Mouse (Mus musculus) neural tube, embryonic 13.5 days (tissue): ENCODE measurements around the gene Cyb561d2. TPM values are rescaled to one million over a fixed set of nuclear protein-coding genes. Genes with fewer than 3 reads are reported as not detected.

Experiments used
- ATAC-seq: fragments of 200-750 bp; cut with Nextera tagmentation; 2 replicates; pipeline ENCODE4 v1.8.0; 2017; ENCODE audit warnings: low read depth, mild to moderate bottlenecking, moderate TSS enrichment, moderate library complexity
- H3K27ac ChIP-seq: fragments of 300-500 bp; sonication (generic); replicated peaks from 2 replicates; pipeline ENCODE4 v1.5.1; 2015; ENCODE audit warnings: moderate library complexity, mild to moderate bottlenecking, inconsistent platforms
- H3K27me3 ChIP-seq: fragments of 300-500 bp; sonication (generic); 2 replicates; pipeline ENCODE4 v1.6.1; 2015; ENCODE audit warnings: mild to moderate bottlenecking, inconsistent platforms
- H3K36me3 ChIP-seq: fragments of 300-500 bp; sonication (generic); 2 replicates; pipeline ENCODE4 v1.6.1; 2015; ENCODE audit warnings: mild to moderate bottlenecking, inconsistent platforms
- H3K4me1 ChIP-seq: fragments of 300-500 bp; sonication (generic); replicated peaks from 2 replicates; pipeline ENCODE4 v1.6.1; 2015; ENCODE audit warnings: inconsistent platforms
- H3K4me2 ChIP-seq: fragments of 300-500 bp; sonication (generic); 2 replicates; pipeline ENCODE4 v1.6.1; 2015; ENCODE audit warnings: inconsistent platforms, mild to moderate bottlenecking, moderate library complexity
- H3K4me3 ChIP-seq: fragments of 300-500 bp; sonication (generic); 2 replicates; pipeline ENCODE4 v1.5.1; 2015; ENCODE audit warnings: mild to moderate bottlenecking, inconsistent platforms
- H3K9ac ChIP-seq: fragments of 300-500 bp; sonication (generic); 2 replicates; pipeline ENCODE4 v1.6.1; 2015; ENCODE audit warnings: moderate library complexity, mild to moderate bottlenecking, inconsistent platforms
- H3K9me3 ChIP-seq: fragments of 300-500 bp; sonication (generic); 2 replicates; pipeline ENCODE4 v1.6.1; 2016; ENCODE audit warnings: inconsistent platforms
- WGBS: fragments of 180-500 bp; shearing (Covaris S2); methylation state at CpG from one replicate; pipeline ENCODE4 v1.1.7; 2015; 5-methylcytosine and 5-hydroxymethylcytosine counted together
- polyA plus RNA-seq: library from polyadenylated mRNA; unstranded; fragments of >200 nt; fragmentation: Nextera tagmentation; extraction: Ambion mirVana; gene quantifications from 2 replicates; pipeline ENCODE4 v1.2.1, GENCODE M21; 2015

The Cyb561d2 gene
- polyA plus RNA-seq, 1 experiment from 2014 or later, result 40.1 TPM

- no peaks in the 10 kb centered on the region for H3K9me3 ChIP-seq
- peaks cover 21% of the 10 kb centered on the region for H3K36me3 ChIP-seq
- H3K4me2 ChIP-seq, result no peak overlapping the region
- H3K4me3 ChIP-seq, result no peak overlapping the region
- 90% methylated on average over 10 of the region's 10 CpGs for WGBS
- no peak for ATAC-seq
- H3K9ac ChIP-seq, result no peak overlapping the region
- peaks cover 26% of the 10 kb centered on the region for H3K27me3 ChIP-seq
- H3K27ac ChIP-seq, result no peak overlapping the region
- H3K4me1 ChIP-seq, result peaks cover 55% of the 10 kb centered on the region
Observed at GRCm38 (mm10) chr9:107545199-107545598, 3.2 kb upstream of the Cyb561d2 start.

GRCm38 (mm10) chr9:107544729-107545128 is 2.7 kb upstream of the Cyb561d2 start:
- 91% methylated on average over 12 of the region's 12 CpGs for WGBS
- Histone ChIP-seq H3K4me3 (no peak overlapping the region), H3K4me1 (peaks cover 57% of the 10 kb centered on the region), H3K27me3 (peaks cover 22% of the 10 kb centered on the region), H3K36me3 (peaks cover 26% of the 10 kb centered on the region), H3K9me3 (no peaks in the 10 kb centered on the region), H3K4me2 (no peak overlapping the region), H3K9ac (no peak overlapping the region), H3K27ac (no peak overlapping the region)
- no peak for ATAC-seq

- Histone ChIP-seq H3K9ac (no peak overlapping the region), H3K36me3 (peaks cover 31% of the 10 kb centered on the region), H3K9me3 (no peaks in the 10 kb centered on the region), H3K4me1 (peaks cover 57% of the 10 kb centered on the region), H3K27me3 (peaks cover 17% of the 10 kb centered on the region), H3K4me3 (no peak overlapping the region), H3K4me2 (no peak overlapping the region), H3K27ac (no peak overlapping the region)
- 95% methylated on average over 17 of the region's 17 CpGs for WGBS
- ATAC-seq, result no peak
Observed at GRCm38 (mm10) chr9:107544196-107544700, 2.3 kb upstream of the Cyb561d2 start.

GRCm38 (mm10) chr9:107543299-107543698 is 1.3 kb upstream of the Cyb561d2 start:
- no peak for ATAC-seq
- 90% methylated on average over 11 of the region's 11 CpGs for WGBS
- H3K4me1 ChIP-seq, result peaks cover 57% of the 10 kb centered on the region
- peak overlapping the region; percentile 91; the same call in 1 of the 2 replicates for H3K4me2 ChIP-seq
- H3K9me3 ChIP-seq, result no peaks in the 10 kb centered on the region
- H3K36me3 ChIP-seq, result peaks cover 40% of the 10 kb centered on the region
- no peak overlapping the region for H3K4me3 ChIP-seq
- no peak overlapping the region for H3K27ac ChIP-seq
- H3K27me3 ChIP-seq, result peaks cover 7% of the 10 kb centered on the region; the same call in 1 of the 2 replicates
- H3K9ac ChIP-seq, result no peak overlapping the region

GRCm38 (mm10) chr9:107542721-107543120 is 728 bp upstream of the Cyb561d2 start:
- Histone ChIP-seq H3K4me3 (peak overlapping the region; percentile 65), H3K27me3 (0 out of 2 replicates have a peak, but pooled peaks cover 1% of the 10 kb centered on the region), H3K4me2 (peak overlapping the region; percentile 91), H3K27ac (no peak overlapping the region), H3K36me3 (peaks cover 46% of the 10 kb centered on the region), H3K9me3 (no peaks in the 10 kb centered on the region), H3K4me1 (peaks cover 59% of the 10 kb centered on the region), H3K9ac (peak overlapping the region; percentile 82)
- 52% methylated on average over 8 of the region's 8 CpGs for WGBS
- ATAC-seq, result no peak

GRCm38 (mm10) chr9:107542352-107542686 is 326 bp upstream of the Cyb561d2 start:
- Histone ChIP-seq H3K9me3 (no peaks in the 10 kb centered on the region), H3K4me3 (peak overlapping the region; percentile 65), H3K4me1 (peaks cover 59% of the 10 kb centered on the region), H3K27me3 (no peaks in the 10 kb centered on the region), H3K9ac (peak overlapping the region; percentile 82), H3K4me2 (peak overlapping the region; percentile 91), H3K36me3 (peaks cover 50% of the 10 kb centered on the region), H3K27ac (peak overlapping the region; percentile 61; the same call in 1 of the 2 replicates)
- 2% methylated on average over 11 of the region's 11 CpGs for WGBS
- peak; percentile 16 for ATAC-seq

- 0 out of 2 replicates have a peak, but pooled peaks have one; percentile 1 for ATAC-seq
- Histone ChIP-seq H3K9ac (peak overlapping the region; percentile 82), H3K4me2 (peak overlapping the region; percentile 91), H3K4me1 (peaks cover 59% of the 10 kb centered on the region), H3K27ac (no peak overlapping the region), H3K27me3 (no peaks in the 10 kb centered on the region), H3K4me3 (peak overlapping the region; percentile 65), H3K36me3 (peaks cover 56% of the 10 kb centered on the region), H3K9me3 (no peaks in the 10 kb centered on the region)
- 33% methylated on average over 10 of the region's 10 CpGs for whole genome bisulfite sequencing
Observed at GRCm38 (mm10) chr9:107541005-107541404, 988 bp downstream of the Cyb561d2 start.

- peak overlapping the region; percentile 91 for H3K4me2 ChIP-seq
- no peak overlapping the region for H3K27ac ChIP-seq
- H3K9me3 ChIP-seq, result no peaks in the 10 kb centered on the region
- no peaks in the 10 kb centered on the region for H3K27me3 ChIP-seq
- H3K4me1 ChIP-seq, result peaks cover 60% of the 10 kb centered on the region
- 0 out of 2 replicates have a peak overlapping the region, but pooled peaks have one; percentile 65 for H3K4me3 ChIP-seq
- WGBS, result 74% methylated on average over 4 of the region's 4 CpGs
- H3K9ac ChIP-seq, result no peak overlapping the region
- ATAC-seq, result no peak
- H3K36me3 ChIP-seq, result peaks cover 56% of the 10 kb centered on the region
Observed at GRCm38 (mm10) chr9:107540420-107540819, 1.6 kb downstream of the Cyb561d2 start.

- Histone ChIP-seq H3K4me3 (no peak overlapping the region), H3K9me3 (no peaks in the 10 kb centered on the region), H3K36me3 (peaks cover 52% of the 10 kb centered on the region), H3K27me3 (no peaks in the 10 kb centered on the region), H3K27ac (no peak overlapping the region), H3K4me1 (peaks cover 61% of the 10 kb centered on the region), H3K4me2 (no peak overlapping the region), H3K9ac (no peak overlapping the region)
- WGBS, result 93% methylated on average over 8 of the region's 8 CpGs
- ATAC-seq, result no peak
Observed at GRCm38 (mm10) chr9:107539940-107540339, 2.1 kb downstream of the Cyb561d2 start.

- Histone ChIP-seq H3K9ac (no peak overlapping the region), H3K4me3 (no peak overlapping the region), H3K4me2 (no peak overlapping the region), H3K9me3 (no peaks in the 10 kb centered on the region), H3K36me3 (peaks cover 41% of the 10 kb centered on the region), H3K4me1 (peaks cover 65% of the 10 kb centered on the region), H3K27me3 (no peaks in the 10 kb centered on the region), H3K27ac (no peak overlapping the region)
- 96% methylated on average over 3 of the region's 3 CpGs for WGBS
- no peak for ATAC-seq
Observed at GRCm38 (mm10) chr9:107538711-107539110, 3.3 kb downstream of the Cyb561d2 start.

GRCm38 (mm10) chr9:107538231-107538630 is 3.8 kb downstream of the Cyb561d2 start:
- ATAC-seq, result no peak
- Histone ChIP-seq H3K27me3 (no peaks in the 10 kb centered on the region), H3K27ac (no peak overlapping the region), H3K4me3 (no peak overlapping the region), H3K4me2 (no peak overlapping the region), H3K9ac (no peak overlapping the region), H3K4me1 (peaks cover 62% of the 10 kb centered on the region), H3K9me3 (no peaks in the 10 kb centered on the region), H3K36me3 (peaks cover 37% of the 10 kb centered on the region)
- WGBS, result 95% methylated on average over 7 of the region's 7 CpGs

- peak overlapping the region; percentile 91 for H3K9ac ChIP-seq
- H3K36me3 ChIP-seq, result peaks cover 29% of the 10 kb centered on the region
- peaks cover 35% of the 10 kb centered on the region for H3K4me1 ChIP-seq
- under 1% methylated on average over 40 of the region's 40 CpGs for WGBS
- peak overlapping the region; percentile 100 for H3K4me2 ChIP-seq
- H3K9me3 ChIP-seq, result no peaks in the 10 kb centered on the region
- H3K4me3 ChIP-seq, result peak overlapping the region; percentile 86
- H3K27ac ChIP-seq, result peak overlapping the region; percentile 77
- ATAC-seq, result peak; percentile 17; the same call in 1 of the 2 replicates
- no peaks in the 10 kb centered on the region; the same call in 1 of the 2 replicates for H3K27me3 ChIP-seq
Observed at GRCm38 (mm10) chr9:107534408-107535202, 7.4 kb downstream of the Cyb561d2 start.
